Mouse (Mus musculus) stomach, embryonic 15.5 days (tissue): Measurements from ENCODE around the gene Gria3. TPM values are rescaled to one million over a fixed set of nuclear protein-coding genes. Genes with fewer than 3 reads are reported as not detected.

Experiments used
- ATAC-seq: fragments of 200-750 bp; cut with Nextera tagmentation; 2 replicates; pipeline ENCODE4 v1.8.0; 2017; ENCODE audit warnings: low read depth, moderate number of reproducible peaks, moderate TSS enrichment; ENCODE audit not compliant: insufficient read depth, low FRiP score
- H3K27ac ChIP-seq: fragments of 300-500 bp; sonication (generic); 2 replicates; pipeline ENCODE4 v1.5.1; 2015; ENCODE audit warnings: mild to moderate bottlenecking, inconsistent platforms
- H3K27me3 ChIP-seq: fragments of 300-500 bp; sonication (generic); replicated peaks from 2 replicates; pipeline ENCODE4 v1.6.1; 2015; ENCODE audit warnings: inconsistent platforms
- H3K36me3 ChIP-seq: fragments of 300-500 bp; sonication (generic); 2 replicates; pipeline ENCODE4 v1.6.1; 2015; ENCODE audit warnings: inconsistent platforms
- H3K4me1 ChIP-seq: fragments of 300-500 bp; sonication (generic); 2 replicates; pipeline ENCODE4 v1.6.1; 2015; ENCODE audit warnings: inconsistent platforms
- H3K4me2 ChIP-seq: fragments of 300-500 bp; sonication (generic); 2 replicates; pipeline ENCODE4 v1.6.1; 2015; ENCODE audit warnings: mild to moderate bottlenecking, inconsistent platforms
- H3K4me3 ChIP-seq: fragments of 300-500 bp; sonication (generic); replicated peaks from 2 replicates; pipeline ENCODE4 v1.5.1; 2015; ENCODE audit warnings: inconsistent platforms
- H3K9ac ChIP-seq: fragments of 300-500 bp; sonication (generic); 2 replicates; pipeline ENCODE4 v1.6.1; 2015; ENCODE audit warnings: inconsistent platforms
- H3K9me3 ChIP-seq: fragments of 300-500 bp; sonication (generic); 2 replicates; pipeline ENCODE4 v1.6.1; 2016; ENCODE audit warnings: inconsistent platforms
- WGBS: fragments of 180-500 bp; shearing (Covaris S2); methylation state at CpG from one replicate; pipeline ENCODE4 v1.1.7; 2015; 5-methylcytosine and 5-hydroxymethylcytosine counted together
- polyA plus RNA-seq: library from polyadenylated mRNA; unstranded; fragments of >200 nt; fragmentation: Nextera tagmentation; extraction: Ambion mirVana; gene quantifications from 2 replicates; pipeline ENCODE4 v1.2.1, GENCODE M21; 2015

The Gria3 gene
- 9.0 TPM in 2 replicates for polyA plus RNA-seq

GRCm38 (mm10) chrX:41400058-41400904, at the start of gene Gria3:
Gria3 (plus strand) TSS chrX:41400854.
- Histone ChIP-seq H3K9ac (peak within 1 kb of the TSS; percentile 19), H3K27ac (no peak within 1 kb of the TSS; the same call in 1 of the 2 replicates), H3K9me3 (no peaks in the 10 kb centered on the region), H3K4me1 (no peaks in the 10 kb centered on the region), H3K36me3 (no peaks in the 10 kb centered on the region), H3K4me3 (peak within 1 kb of the TSS; percentile 44), H3K4me2 (peak within 1 kb of the TSS; percentile 56), H3K27me3 (no peaks in the 10 kb centered on the region)
- ATAC-seq = peak; percentile 58; the same call in 1 of the 2 replicates
- WGBS = 17% methylated on average over 21 of the region's 21 CpGs

GRCm38 (mm10) chrX:41387086-41387485, 13.6 kb upstream of the Gria3 start:
- H3K4me2 ChIP-seq = no peak overlapping the region
- H3K27me3 ChIP-seq = no peaks in the 10 kb centered on the region
- H3K4me3 ChIP-seq = no peak overlapping the region
- no peak for ATAC-seq
- no peak overlapping the region for H3K27ac ChIP-seq
- H3K36me3 ChIP-seq = no peaks in the 10 kb centered on the region
- no peak overlapping the region for H3K9ac ChIP-seq
- no peaks in the 10 kb centered on the region for H3K4me1 ChIP-seq
- 56% methylated on average over 7 of the region's 7 CpGs for WGBS
- H3K9me3 ChIP-seq = no peaks in the 10 kb centered on the region

DNA sequence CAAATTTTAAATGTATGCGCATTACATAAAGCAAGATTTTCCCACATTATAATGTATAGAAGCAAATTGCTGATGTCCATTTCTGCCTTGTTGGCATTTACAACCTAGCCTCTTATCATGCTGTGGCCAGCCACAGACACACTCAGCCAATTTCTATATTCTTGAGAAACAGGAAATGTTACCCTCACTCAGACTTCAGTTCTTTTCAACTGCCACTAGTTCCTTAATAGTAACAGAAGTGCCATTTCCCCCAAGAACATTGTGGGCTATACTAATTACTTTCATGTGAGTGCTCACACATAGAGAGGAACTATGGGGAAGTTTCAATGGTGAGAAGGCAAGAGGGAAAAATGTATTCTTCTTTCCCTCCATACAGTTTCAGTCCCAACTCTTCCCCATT, 11.6 kb upstream of the Gria3 start:
- Histone ChIP-seq H3K4me2 (no peak overlapping the region), H3K27me3 (no peaks in the 10 kb centered on the region), H3K4me3 (no peak overlapping the region), H3K9me3 (no peaks in the 10 kb centered on the region), H3K4me1 (no peaks in the 10 kb centered on the region), H3K36me3 (no peaks in the 10 kb centered on the region), H3K9ac (no peak overlapping the region), H3K27ac (no peak overlapping the region)
- WGBS = 95% methylated on average over 1 of the region's 1 CpGs
- ATAC-seq = no peak

- Histone ChIP-seq H3K4me1 (no peaks in the 10 kb centered on the region), H3K36me3 (no peaks in the 10 kb centered on the region), H3K4me2 (no peak overlapping the region), H3K9me3 (no peaks in the 10 kb centered on the region), H3K27me3 (no peaks in the 10 kb centered on the region), H3K4me3 (no peak overlapping the region), H3K27ac (no peak overlapping the region), H3K9ac (no peak overlapping the region)
- ATAC-seq = no peak
Measured at GRCm38 (mm10) chrX:41398482-41398881, 2.2 kb upstream of the Gria3 start.

DNA sequence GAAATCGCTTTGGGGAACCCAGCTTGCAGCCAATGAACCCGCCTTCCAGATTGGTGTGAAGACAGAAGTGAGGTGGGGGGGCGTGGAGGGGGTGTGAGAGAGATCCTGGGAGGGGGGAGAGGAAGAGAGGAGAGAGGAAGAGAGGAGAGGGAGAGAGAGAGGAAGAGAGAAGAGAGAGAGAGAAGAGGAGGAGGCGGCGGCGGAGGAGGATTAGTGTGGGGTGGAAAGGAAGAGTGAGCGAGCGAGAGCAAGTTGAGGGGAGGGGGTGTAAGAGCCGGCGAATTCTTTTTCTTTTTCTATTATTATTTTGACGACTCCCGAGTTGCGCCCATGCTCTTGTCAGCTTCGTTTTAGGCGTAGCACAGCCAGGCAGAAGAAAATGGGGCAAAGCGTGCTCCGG, 532 bp downstream of the Gria3 start:
- 24% methylated on average over 14 of the region's 17 CpGs for WGBS
- H3K4me3 ChIP-seq = peak overlapping the region; percentile 44
- H3K4me1 ChIP-seq = no peaks in the 10 kb centered on the region
- no peak for ATAC-seq
- H3K9me3 ChIP-seq = no peaks in the 10 kb centered on the region
- no peaks in the 10 kb centered on the region for H3K27me3 ChIP-seq
- peak overlapping the region; percentile 56 for H3K4me2 ChIP-seq
- peak overlapping the region; percentile 19; the same call in 1 of the 2 replicates for H3K9ac ChIP-seq
- no peak overlapping the region; the same call in 1 of the 2 replicates for H3K27ac ChIP-seq
- no peaks in the 10 kb centered on the region for H3K36me3 ChIP-seq

DNA sequence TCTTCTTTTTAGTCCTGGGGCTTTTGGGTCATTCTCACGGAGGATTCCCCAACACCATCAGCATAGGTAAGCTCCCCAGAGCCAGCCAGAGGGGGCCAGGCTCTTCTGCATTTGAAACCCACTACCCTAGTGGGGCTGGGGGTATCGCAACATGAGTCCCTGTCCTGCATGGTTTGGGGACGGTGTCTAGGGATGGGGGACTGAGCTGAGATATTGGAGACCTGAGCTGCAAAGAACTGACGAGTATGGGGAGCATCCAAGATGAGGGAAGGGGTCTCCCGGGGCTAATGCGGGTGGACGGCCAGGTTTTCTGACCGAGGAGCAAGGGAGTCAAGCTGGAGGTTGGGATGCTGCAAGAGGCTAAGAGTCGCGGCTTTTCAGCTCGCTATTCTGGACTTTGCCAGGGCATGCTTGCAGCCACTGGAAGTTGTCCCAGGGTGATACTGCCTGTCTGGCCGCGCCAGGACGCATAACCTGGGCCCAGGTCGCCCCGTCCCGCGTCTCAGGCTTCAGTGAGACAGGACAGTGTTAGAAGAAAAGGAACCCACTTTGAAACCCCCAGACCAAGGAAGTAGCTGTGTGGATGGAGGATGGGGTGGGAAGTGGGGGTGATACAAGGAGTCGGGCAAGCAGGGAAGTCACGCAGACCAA, 1.1 kb downstream of the Gria3 start:
- peak overlapping the region; percentile 19 for H3K9ac ChIP-seq
- H3K27me3 ChIP-seq = no peaks in the 10 kb centered on the region
- H3K4me2 ChIP-seq = peak overlapping the region; percentile 56
- WGBS = 16% methylated on average over 20 of the region's 20 CpGs
- no peaks in the 10 kb centered on the region for H3K9me3 ChIP-seq
- no peaks in the 10 kb centered on the region for H3K4me1 ChIP-seq
- no peak for ATAC-seq
- H3K4me3 ChIP-seq = peak overlapping the region; percentile 44
- peak overlapping the region; percentile 31; the same call in 1 of the 2 replicates for H3K27ac ChIP-seq
- no peaks in the 10 kb centered on the region for H3K36me3 ChIP-seq

GRCm38 (mm10) chrX:41402656-41403055, 2.0 kb downstream of the Gria3 start:
- H3K4me3 ChIP-seq = peak overlapping the region; percentile 44
- no peaks in the 10 kb centered on the region for H3K9me3 ChIP-seq
- no peaks in the 10 kb centered on the region for H3K4me1 ChIP-seq
- no peaks in the 10 kb centered on the region for H3K27me3 ChIP-seq
- H3K36me3 ChIP-seq = no peaks in the 10 kb centered on the region
- 28% methylated on average over 6 of the region's 6 CpGs for whole genome bisulfite sequencing
- H3K9ac ChIP-seq = no peak overlapping the region
- ATAC-seq = no peak
- peak overlapping the region; percentile 56 for H3K4me2 ChIP-seq
- H3K27ac ChIP-seq = no peak overlapping the region; the same call in 1 of the 2 replicates

GRCm38 (mm10) chrX:41406288-41406687, 5.6 kb downstream of the Gria3 start:
- H3K9me3 ChIP-seq = no peaks in the 10 kb centered on the region
- H3K4me3 ChIP-seq = no peak overlapping the region
- H3K4me2 ChIP-seq = no peak overlapping the region
- H3K27me3 ChIP-seq = no peaks in the 10 kb centered on the region
- H3K27ac ChIP-seq = no peak overlapping the region
- no peak overlapping the region for H3K9ac ChIP-seq
- 73% methylated on average over 9 of the region's 9 CpGs for WGBS
- no peaks in the 10 kb centered on the region for H3K36me3 ChIP-seq
- H3K4me1 ChIP-seq = no peaks in the 10 kb centered on the region
- ATAC-seq = no peak

GRCm38 (mm10) chrX:41409791-41410190, 9.1 kb downstream of the Gria3 start:
- no peaks in the 10 kb centered on the region for H3K27me3 ChIP-seq
- no peak overlapping the region for H3K27ac ChIP-seq
- no peak overlapping the region for H3K4me2 ChIP-seq
- H3K9ac ChIP-seq = no peak overlapping the region
- H3K9me3 ChIP-seq = no peaks in the 10 kb centered on the region
- 11% methylated on average over 1 of the region's 1 CpGs for WGBS
- H3K36me3 ChIP-seq = no peaks in the 10 kb centered on the region
- no peak overlapping the region for H3K4me3 ChIP-seq
- ATAC-seq = no peak
- no peaks in the 10 kb centered on the region for H3K4me1 ChIP-seq

DNA sequence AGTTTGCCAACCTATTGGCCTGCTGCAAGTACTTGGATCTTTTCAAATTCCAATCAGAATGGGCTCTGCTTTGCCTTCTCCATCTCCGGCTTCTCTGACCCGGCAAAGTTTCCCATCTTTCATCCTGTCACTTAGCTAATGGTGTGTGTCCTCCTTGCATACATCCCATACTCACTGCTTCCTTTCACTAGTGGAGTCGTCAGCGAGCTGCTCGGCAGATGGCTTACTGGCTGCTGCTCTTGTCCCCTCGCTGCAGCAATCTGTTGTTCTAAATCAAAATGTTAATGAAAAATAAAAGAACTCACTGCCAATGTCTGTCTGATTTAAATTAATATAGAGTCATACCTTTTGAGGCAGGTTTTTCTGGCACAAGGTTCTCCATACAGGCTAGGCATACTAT, 25.0 kb downstream of the Gria3 start:
- H3K9ac ChIP-seq = no peak overlapping the region
- no peaks in the 10 kb centered on the region for H3K27me3 ChIP-seq
- no peak overlapping the region for H3K4me3 ChIP-seq
- H3K4me2 ChIP-seq = no peak overlapping the region
- H3K27ac ChIP-seq = no peak overlapping the region
- ATAC-seq = no peak
- H3K9me3 ChIP-seq = no peaks in the 10 kb centered on the region
- WGBS = 58% methylated on average over 6 of the region's 6 CpGs
- no peaks in the 10 kb centered on the region for H3K36me3 ChIP-seq
- H3K4me1 ChIP-seq = no peaks in the 10 kb centered on the region

- H3K27ac ChIP-seq = no peak overlapping the region
- H3K9me3 ChIP-seq = no peaks in the 10 kb centered on the region
- H3K36me3 ChIP-seq = no peaks in the 10 kb centered on the region
- H3K4me1 ChIP-seq = no peaks in the 10 kb centered on the region
- H3K9ac ChIP-seq = no peak overlapping the region
- H3K4me2 ChIP-seq = no peak overlapping the region
- 48% methylated on average over 5 of the region's 5 CpGs for WGBS
- no peak overlapping the region for H3K4me3 ChIP-seq
- H3K27me3 ChIP-seq = no peaks in the 10 kb centered on the region
- ATAC-seq = no peak
Measured at GRCm38 (mm10) chrX:41428011-41428410, 27.4 kb downstream of the Gria3 start.

- no peak overlapping the region for H3K9ac ChIP-seq
- H3K4me3 ChIP-seq = no peak overlapping the region
- no peaks in the 10 kb centered on the region for H3K4me1 ChIP-seq
- no peak overlapping the region for H3K4me2 ChIP-seq
- H3K9me3 ChIP-seq = no peaks in the 10 kb centered on the region
- WGBS = 25% methylated on average over 1 of the region's 1 CpGs
- H3K27me3 ChIP-seq = no peaks in the 10 kb centered on the region
- no peak overlapping the region for H3K27ac ChIP-seq
- H3K36me3 ChIP-seq = no peaks in the 10 kb centered on the region
- ATAC-seq = no peak
Measured at GRCm38 (mm10) chrX:41435541-41435940, 34.9 kb downstream of the Gria3 start.
